Mouse (Mus musculus) intestine, postnatal 0 days (tissue): ENCODE measurements around the gene C5ar1. TPM values are rescaled to one million over a fixed set of nuclear protein-coding genes. Genes with fewer than 3 reads are reported as not detected.
"Not testable (repeated sequence)": the region's sequence is repeated elsewhere in the genome, so short reads cannot be mapped to it uniquely, and the experiment has no call there.

Experiments used
- ATAC-seq: fragments of 200-750 bp; cut with Nextera tagmentation; 2 replicates; pipeline ENCODE4 v1.8.0; 2017; ENCODE audit warnings: mild to moderate bottlenecking, moderate TSS enrichment, moderate library complexity
- H3K27ac ChIP-seq: fragments of 300-500 bp; sonication (generic); 2 replicates; pipeline ENCODE4 v1.5.1; 2014; ENCODE audit warnings: mild to moderate bottlenecking, low read depth, low read length, moderate library complexity
- H3K27me3 ChIP-seq: fragments of 300-500 bp; sonication (generic); replicated peaks from 2 replicates; pipeline ENCODE4 v1.6.1; 2014; ENCODE audit warnings: low read length, mixed read lengths; ENCODE audit not compliant: control insufficient read depth, insufficient read depth
- H3K36me3 ChIP-seq: fragments of 300-500 bp; sonication (generic); 2 replicates; pipeline ENCODE4 v1.6.1; 2014; ENCODE audit warnings: mild to moderate bottlenecking, moderate library complexity; ENCODE audit not compliant: control insufficient read depth, insufficient read depth
- H3K4me1 ChIP-seq: fragments of 300-500 bp; sonication (generic); replicated peaks from 2 replicates; pipeline ENCODE4 v1.6.1; 2014; ENCODE audit warnings: antibody characterized with exemption, low read length, mixed read lengths; ENCODE audit not compliant: control insufficient read depth, insufficient read depth
- H3K4me2 ChIP-seq: fragments of 300-500 bp; sonication (generic); replicated peaks from 2 replicates; pipeline ENCODE4 v1.6.1; 2014; ENCODE audit warnings: low read depth, mild to moderate bottlenecking, moderate library complexity
- H3K4me3 ChIP-seq: fragments of 300-500 bp; sonication (generic); 2 replicates; pipeline ENCODE4 v1.5.1; 2014; ENCODE audit warnings: low read depth, low read length
- H3K9ac ChIP-seq: fragments of 300-500 bp; sonication (generic); 2 replicates; pipeline ENCODE4 v1.6.1; 2014; ENCODE audit warnings: mild to moderate bottlenecking, low read depth, low read length
- H3K9me3 ChIP-seq: fragments of 300-500 bp; sonication (generic); 2 replicates; pipeline ENCODE4 v1.6.1; 2016; ENCODE audit warnings: mixed run types; ENCODE audit not compliant: control insufficient read depth
- CTCF ChIP-seq: sonication (generic); IDR thresholded peaks from 2 replicates; pipeline ENCODE4 v1.5.1; 2016; ENCODE audit warnings: low read depth, mild to moderate bottlenecking, control low read depth, antibody characterized with exemption, moderate library complexity
- WGBS: fragments of 180-500 bp; shearing (Covaris S2); extraction: QIAGEN DNeasy Blood & Tissue Kit; methylation state at CpG from one replicate; pipeline ENCODE4 v1.1.7; 2014; 5-methylcytosine and 5-hydroxymethylcytosine counted together
- polyA plus RNA-seq: library from polyadenylated mRNA; unstranded; fragments of >200 nt; fragmentation: Nextera tagmentation; extraction: Ambion mirVana; gene quantifications from 2 replicates; pipeline ENCODE4 v1.2.1, GENCODE M21; 2015

Gene C5ar1
- polyA plus RNA-seq, 1 experiment from 2014 or later, result 2.1 TPM

- H3K36me3 ChIP-seq, result peaks cover 11% of the 10 kb centered on the region
- no peak overlapping the region for H3K4me2 ChIP-seq
- peaks cover 7% of the 10 kb centered on the region for H3K4me1 ChIP-seq
- H3K9me3 ChIP-seq, result no peaks in the 10 kb centered on the region
- no peak overlapping the region for H3K9ac ChIP-seq
- H3K27me3 ChIP-seq, result no peaks in the 10 kb centered on the region
- 86% methylated on average over 1 of the region's 1 CpGs for WGBS
- no peak for TF ChIP-seq CTCF
- H3K4me3 ChIP-seq, result no peak overlapping the region
- ATAC-seq, result no peak
- H3K27ac ChIP-seq, result no peak overlapping the region
These were observed 11.8 kb upstream of the C5ar1 start for GRCm38 (mm10) chr7:16271139-16271538.

GRCm38 (mm10) chr7:16266593-16266992 is 7.3 kb upstream of the C5ar1 start:
- H3K4me3 ChIP-seq, H3K27ac ChIP-seq, H3K9me3 ChIP-seq, H3K36me3 ChIP-seq, H3K27me3 ChIP-seq, H3K4me2 ChIP-seq, H3K9ac ChIP-seq, H3K4me1 ChIP-seq: not testable (repeated sequence)
- peak; percentile 68 for ATAC-seq
- 38% methylated on average over 7 of the region's 7 CpGs for WGBS

GRCm38 (mm10) chr7:16265856-16266255 is 6.5 kb upstream of the C5ar1 start:
- no peak overlapping the region for H3K4me2 ChIP-seq
- H3K9ac ChIP-seq, result no peak overlapping the region
- H3K9me3 ChIP-seq, result no peaks in the 10 kb centered on the region
- no peaks in the 10 kb centered on the region for H3K4me1 ChIP-seq
- ATAC-seq, result no peak
- no peak overlapping the region for H3K27ac ChIP-seq
- WGBS, result 87% methylated on average over 11 of the region's 11 CpGs
- TF ChIP-seq CTCF, result no peak
- no peak overlapping the region for H3K4me3 ChIP-seq
- H3K36me3 ChIP-seq, result no peaks in the 10 kb centered on the region
- H3K27me3 ChIP-seq, result no peaks in the 10 kb centered on the region

- 80% methylated on average over 5 of the region's 5 CpGs for WGBS
- Histone ChIP-seq H3K9me3 (no peaks in the 10 kb centered on the region), H3K9ac (no peak overlapping the region), H3K27ac (no peak overlapping the region), H3K4me2 (no peak overlapping the region), H3K4me1 (no peaks in the 10 kb centered on the region), H3K4me3 (no peak overlapping the region), H3K36me3 (no peaks in the 10 kb centered on the region), H3K27me3 (no peaks in the 10 kb centered on the region)
- ATAC-seq, result no peak
- no peak for TF ChIP-seq CTCF
These were observed 4.5 kb upstream of the C5ar1 start for GRCm38 (mm10) chr7:16263843-16264242.

GRCm38 (mm10) chr7:16263015-16263787 is 3.9 kb upstream of the C5ar1 start:
- H3K27me3 ChIP-seq, result no peaks in the 10 kb centered on the region
- H3K9me3 ChIP-seq, result no peaks in the 10 kb centered on the region
- no peaks in the 10 kb centered on the region for H3K36me3 ChIP-seq
- H3K4me3 ChIP-seq, result no peak overlapping the region
- peak; percentile 88 for TF ChIP-seq CTCF
- no peak overlapping the region for H3K27ac ChIP-seq
- no peak for ATAC-seq
- 26% methylated on average over 8 of the region's 8 CpGs for WGBS
- H3K4me2 ChIP-seq, result no peak overlapping the region
- no peak overlapping the region for H3K9ac ChIP-seq
- H3K4me1 ChIP-seq, result no peaks in the 10 kb centered on the region

GRCm38 (mm10) chr7:16261097-16261496 is 1.8 kb upstream of the C5ar1 start:
- WGBS, result 48% methylated on average over 1 of the region's 1 CpGs
- Histone ChIP-seq H3K27ac (no peak overlapping the region), H3K4me2 (no peak overlapping the region; the same call in 1 of the 2 replicates), H3K36me3 (no peaks in the 10 kb centered on the region), H3K4me3 (no peak overlapping the region), H3K27me3 (no peaks in the 10 kb centered on the region), H3K9me3 (no peaks in the 10 kb centered on the region), H3K9ac (no peak overlapping the region), H3K4me1 (no peaks in the 10 kb centered on the region)
- TF ChIP-seq CTCF, result no peak
- ATAC-seq, result peak; percentile 86
